In genomic region chr3:105674595-105675218, GRCm38 (mm10) we compare ENCODE assay signal across 8 mouse cellular contexts. TPM values are rescaled to one million over a fixed set of nuclear protein-coding genes. Genes with fewer than 3 reads are reported as not detected.
DNase-seq lines count a peak whose midpoint lies in the region; ATAC-seq lines count a peak whose summit lies in the region.

No protein-coding gene starts in this region.

- H3K27ac ChIP-seq in limb, embryonic 10.5 days, result no peak overlapping the region
- no peak overlapping the region for H3K27ac ChIP-seq in midbrain, embryonic 15.5 days

- ATAC-seq in midbrain, embryonic 15.5 days (replicated peaks), result peak; percentile 91

- no peak overlapping the region for H3K9ac ChIP-seq in midbrain, embryonic 15.5 days

- H3K9me3 ChIP-seq in limb, embryonic 10.5 days (replicated peaks), result no peaks in the 10 kb centered on the region
- no peaks in the 10 kb centered on the region for H3K9me3 ChIP-seq in midbrain, embryonic 15.5 days

- H3K27me3 ChIP-seq in limb, embryonic 10.5 days (ENCODE audit: low read depth, poor library complexity, severe bottlenecking), result no peaks in the 10 kb centered on the region
- no peaks in the 10 kb centered on the region for H3K27me3 ChIP-seq in midbrain, embryonic 15.5 days (replicated peaks)

- WGBS in limb, embryonic 10.5 days, result 21% methylated on average over 7 of the region's 7 CpGs
- WGBS in midbrain, embryonic 15.5 days, result 22% methylated on average over 7 of the region's 7 CpGs

- no peak overlapping the region for H3K4me3 ChIP-seq in limb, embryonic 10.5 days
- no peak overlapping the region for H3K4me3 ChIP-seq in midbrain, embryonic 15.5 days

- H3K4me2 ChIP-seq in midbrain, embryonic 15.5 days, result no peak overlapping the region

- peak; percentile 65 for DNase-seq in urinary bladder, postnatal 14 days (ENCODE audit: low spot score)
- no peak for DNase-seq in urinary bladder, adult 2 months (ENCODE audit: low spot score)
- DNase-seq in cerebellum, postnatal 36 days, result peak; percentile 54 to 77
- DNase-seq in gastrocnemius, adult 8-10 months (ENCODE audit: low spot score in 2 of 2), result peak; percentile 25 to 31
- DNase-seq in kidney, adult 18-20 months, result peak; percentile 61
- DNase-seq in limb, embryonic 10.5 days (ENCODE audit: low spot score), result peak; percentile 56
- peak; percentile 62 to 78 for DNase-seq in spleen, postnatal 36 days (ENCODE audit: low spot score in 2 of 2)

- no peaks in the 10 kb centered on the region for H3K4me1 ChIP-seq in limb, embryonic 10.5 days
- 0 out of 2 replicates have a peak, but pooled peaks cover 3% of the 10 kb centered on the region for H3K4me1 ChIP-seq in midbrain, embryonic 15.5 days

- peaks cover 31% of the 10 kb centered on the region for H3K36me3 ChIP-seq in limb, embryonic 10.5 days
- H3K36me3 ChIP-seq in midbrain, embryonic 15.5 days (replicated peaks), result peaks cover 9% of the 10 kb centered on the region

RNA-seq across cellular contexts. Expression of gene Ddx20, which starts 12.7 kb away (rescaled TPM):
- polyA plus RNA-seq in urinary bladder, adult 2 months (2012; rRNA removed), result 10.4 and 10.8 TPM in 2 replicates
- total RNA-seq in gastrocnemius, adult 8-10 months (2022), result 10 to 100 TPM in 3 of 4 experiments, 1 to 10 TPM in 1; 8.9 to 13.5 (median 11.1) TPM
- polyA plus RNA-seq in limb, embryonic 10.5 days (2016; fragmentation: Nextera tagmentation; extraction: Ambion mirVana), result 51.6 and 53.4 TPM in 2 replicates
- polyA plus RNA-seq in midbrain, embryonic 15.5 days (2015; fragmentation: Nextera tagmentation; extraction: Ambion mirVana), result 25.9 and 26.3 TPM in 2 replicates

RNA-seq across cellular contexts. Expression of gene Inka2, which starts 29.7 kb away (rescaled TPM):
- 19.8 and 27.1 TPM in 2 replicates for polyA plus RNA-seq in urinary bladder, adult 2 months (2012; rRNA removed)
- total RNA-seq in gastrocnemius, adult 8-10 months (2022), result 1 to 10 TPM; 2.5 to 4.4 (median 3.1) TPM
- 0.33 and 0.50 TPM in 2 replicates for polyA plus RNA-seq in limb, embryonic 10.5 days (2016; fragmentation: Nextera tagmentation; extraction: Ambion mirVana)
- 4.8 and 6.0 TPM in 2 replicates for polyA plus RNA-seq in midbrain, embryonic 15.5 days (2015; fragmentation: Nextera tagmentation; extraction: Ambion mirVana)
